24 mouse cellular contexts compared by ENCODE assay signal in the genomic region with DNA sequence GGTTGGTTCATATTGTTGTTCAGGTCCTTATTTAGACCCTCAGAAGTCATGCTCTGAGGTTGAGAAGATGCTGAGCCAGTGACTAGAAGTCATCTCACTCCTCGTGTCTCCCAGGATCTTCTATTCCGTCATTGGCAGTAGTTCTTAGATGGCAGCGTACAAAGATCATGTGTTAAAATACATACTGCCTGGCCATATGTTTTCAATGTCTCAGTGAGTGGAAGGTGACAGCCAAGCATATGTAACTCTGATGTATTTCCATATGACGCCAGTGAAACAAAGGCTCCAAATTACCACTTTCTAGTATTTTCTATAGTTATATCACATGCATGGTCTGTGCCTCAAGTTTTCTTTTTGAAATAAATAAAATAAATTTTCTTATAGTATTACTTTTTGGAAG.
DNase-seq lines count a peak whose midpoint lies in the region; ATAC-seq lines count a peak whose summit lies in the region.
"Had no signal": no experiment of that assay in that cellular context is flagged by ENCODE, and none has a peak within 500 bp of the region (broad histone marks: within the 10 kb centered on the region; RNA-seq: fewer than 3 reads in every experiment).

No protein-coding gene starts in this region.

- WGBS in forebrain, embryonic 13.5 days: 79% methylated on average over 4 of the region's 4 CpGs
- WGBS in forebrain, embryonic 12.5 days: 78% methylated on average over 4 of the region's 4 CpGs
- 55% methylated on average over 4 of the region's 4 CpGs for WGBS in forebrain, embryonic 15.5 days
- WGBS in forebrain, embryonic 10.5 days: 93% methylated on average over 4 of the region's 4 CpGs
- 68% methylated on average over 4 of the region's 4 CpGs for whole genome bisulfite sequencing in forebrain, embryonic 16.5 days
- 91% methylated on average over 4 of the region's 4 CpGs for WGBS in embryonic facial prominence, embryonic 10.5 days

- DNase-seq in forebrain, embryonic 10.5 days (ENCODE audit: extremely low spot score, low spot score): no peak
- no peak for DNase-seq in embryonic facial prominence, embryonic 10.5 days (ENCODE audit: low spot score)
- DNase-seq: adrenal gland, adult 8-10 months; adrenal gland, postnatal 14 days; adrenal gland, postnatal 36 days; B cell, adult 2 months; cerebellum, adult 11-12 months; cerebellum, adult 2 months; cerebellum, adult 9-10 months; cerebellum, postnatal 10 days; cerebellum, postnatal 25 days had no signal

- no peak overlapping the region for H3K9ac ChIP-seq in forebrain, embryonic 13.5 days
- no peak overlapping the region for H3K9ac ChIP-seq in forebrain, embryonic 12.5 days
- H3K9ac ChIP-seq in forebrain, embryonic 15.5 days (replicated peaks): no peak overlapping the region
- H3K9ac ChIP-seq in forebrain, embryonic 16.5 days (replicated peaks; ENCODE audit: low read depth, low read length): no peak overlapping the region
- H3K9ac ChIP-seq: embryonic facial prominence, embryonic 13.5 days; embryonic facial prominence, embryonic 15.5 days had no signal

- no peaks in the 10 kb centered on the region for H3K4me1 ChIP-seq in forebrain, embryonic 13.5 days
- no peaks in the 10 kb centered on the region for H3K4me1 ChIP-seq in forebrain, embryonic 12.5 days
- peaks cover 3% of the 10 kb centered on the region; the same call in 1 of the 2 replicates for H3K4me1 ChIP-seq in forebrain, embryonic 15.5 days
- H3K4me1 ChIP-seq in forebrain, embryonic 10.5 days: no peaks in the 10 kb centered on the region
- no peaks in the 10 kb centered on the region for H3K4me1 ChIP-seq in forebrain, embryonic 16.5 days (replicated peaks; ENCODE audit: control insufficient read depth, insufficient read depth, low read length)
- no peaks in the 10 kb centered on the region for H3K4me1 ChIP-seq in embryonic facial prominence, embryonic 10.5 days
- H3K4me1 ChIP-seq: embryonic facial prominence, embryonic 13.5 days; embryonic facial prominence, embryonic 15.5 days had no signal

- no peaks in the 10 kb centered on the region for H3K36me3 ChIP-seq in forebrain, embryonic 13.5 days (ENCODE audit: poor library complexity, severe bottlenecking)
- no peaks in the 10 kb centered on the region for H3K36me3 ChIP-seq in forebrain, embryonic 12.5 days (replicated peaks)
- H3K36me3 ChIP-seq in forebrain, embryonic 15.5 days: no peaks in the 10 kb centered on the region
- no peaks in the 10 kb centered on the region for H3K36me3 ChIP-seq in forebrain, embryonic 10.5 days (replicated peaks)
- H3K36me3 ChIP-seq in forebrain, embryonic 16.5 days (ENCODE audit: control insufficient read depth, insufficient read depth): no peaks in the 10 kb centered on the region
- no peaks in the 10 kb centered on the region for H3K36me3 ChIP-seq in embryonic facial prominence, embryonic 10.5 days (replicated peaks)
- H3K36me3 ChIP-seq: embryonic facial prominence, embryonic 13.5 days; embryonic facial prominence, embryonic 15.5 days; G1E had no signal

- no peaks in the 10 kb centered on the region for H3K27me3 ChIP-seq in forebrain, embryonic 13.5 days
- no peaks in the 10 kb centered on the region for H3K27me3 ChIP-seq in forebrain, embryonic 12.5 days
- no peaks in the 10 kb centered on the region for H3K27me3 ChIP-seq in forebrain, embryonic 15.5 days
- H3K27me3 ChIP-seq in forebrain, embryonic 10.5 days (ENCODE audit: poor library complexity, severe bottlenecking): no peaks in the 10 kb centered on the region
- H3K27me3 ChIP-seq in forebrain, embryonic 16.5 days (replicated peaks; ENCODE audit: control insufficient read depth, insufficient read depth, low read length): no peaks in the 10 kb centered on the region
- H3K27me3 ChIP-seq in embryonic facial prominence, embryonic 10.5 days (replicated peaks; ENCODE audit: low read depth, poor library complexity, severe bottlenecking): no peaks in the 10 kb centered on the region
- H3K27me3 ChIP-seq: CH12.LX; embryonic facial prominence, embryonic 13.5 days; embryonic facial prominence, embryonic 15.5 days; Patski had no signal

- H3K9me3 ChIP-seq in forebrain, embryonic 13.5 days (replicated peaks): no peaks in the 10 kb centered on the region
- no peaks in the 10 kb centered on the region for H3K9me3 ChIP-seq in forebrain, embryonic 12.5 days
- H3K9me3 ChIP-seq in forebrain, embryonic 15.5 days: no peaks in the 10 kb centered on the region
- H3K9me3 ChIP-seq in forebrain, embryonic 10.5 days: no peaks in the 10 kb centered on the region
- H3K9me3 ChIP-seq in forebrain, embryonic 16.5 days (ENCODE audit: control insufficient read depth, low read length): no peaks in the 10 kb centered on the region
- no peaks in the 10 kb centered on the region for H3K9me3 ChIP-seq in embryonic facial prominence, embryonic 10.5 days
- H3K9me3 ChIP-seq: embryonic facial prominence, embryonic 13.5 days; embryonic facial prominence, embryonic 15.5 days had no signal

- no peak overlapping the region for H3K4me3 ChIP-seq in forebrain, embryonic 13.5 days
- no peak overlapping the region for H3K4me3 ChIP-seq in forebrain, embryonic 12.5 days (replicated peaks)
- H3K4me3 ChIP-seq in forebrain, embryonic 15.5 days: no peak overlapping the region
- H3K4me3 ChIP-seq in forebrain, embryonic 10.5 days: no peak overlapping the region
- H3K4me3 ChIP-seq in forebrain, embryonic 16.5 days (replicated peaks; ENCODE audit: low read length): no peak overlapping the region
- no peak overlapping the region for H3K4me3 ChIP-seq in embryonic facial prominence, embryonic 10.5 days
- H3K4me3 ChIP-seq: embryonic facial prominence, embryonic 13.5 days; embryonic facial prominence, embryonic 15.5 days; erythroblast, embryonic 14.5 days had no signal

- no peak overlapping the region for H3K4me2 ChIP-seq in forebrain, embryonic 13.5 days
- no peak overlapping the region for H3K4me2 ChIP-seq in forebrain, embryonic 12.5 days
- H3K4me2 ChIP-seq in forebrain, embryonic 15.5 days (replicated peaks): no peak overlapping the region
- no peak overlapping the region for H3K4me2 ChIP-seq in forebrain, embryonic 16.5 days (ENCODE audit: low read length)
- H3K4me2 ChIP-seq: embryonic facial prominence, embryonic 13.5 days; embryonic facial prominence, embryonic 15.5 days had no signal

- H3K27ac ChIP-seq in forebrain, embryonic 13.5 days: no peak overlapping the region
- no peak overlapping the region for H3K27ac ChIP-seq in forebrain, embryonic 12.5 days
- peak overlapping the region; percentile 50; the same call in 1 of the 2 replicates for H3K27ac ChIP-seq in forebrain, embryonic 15.5 days (replicated peaks)
- H3K27ac ChIP-seq in forebrain, embryonic 10.5 days: no peak overlapping the region
- H3K27ac ChIP-seq in forebrain, embryonic 16.5 days (ENCODE audit: low read length): no peak overlapping the region
- no peak overlapping the region for H3K27ac ChIP-seq in embryonic facial prominence, embryonic 10.5 days (replicated peaks)
- H3K27ac ChIP-seq: embryonic facial prominence, embryonic 13.5 days; embryonic facial prominence, embryonic 15.5 days had no signal

- peak; percentile 55; the same call in 1 of the 2 replicates for ATAC-seq in forebrain, embryonic 13.5 days
- no peak for ATAC-seq in forebrain, embryonic 12.5 days (ENCODE audit: low FRiP score)
- no peak; the same call in 1 of the 2 replicates for ATAC-seq in forebrain, embryonic 15.5 days (replicated peaks)
- peak; percentile 69 for ATAC-seq in forebrain, embryonic 16.5 days
- no peak for ATAC-seq in granulocyte monocyte progenitor cell, adult 5-6 weeks (replicated peaks; ENCODE audit: poor library complexity, severe bottlenecking)
- ATAC-seq: activated CD4-positive, CD25-positive, alpha-beta regulatory T cell, adult 4 months; CD4-positive, CD25-positive, alpha-beta regulatory T cell, adult 4 months; Patski had no signal

Comparison
In these comparisons a context has a peak if more than half of its experiments do, and no peak if none do; other contexts are left out.
1. ATAC-seq: peak in forebrain, embryonic 13.5 days (single experiment) and forebrain, embryonic 16.5 days (single experiment); none in forebrain, embryonic 12.5 days (single experiment), forebrain, embryonic 15.5 days (single experiment) and granulocyte monocyte progenitor cell, adult 5-6 weeks (single experiment).